In genomic region chr6:113672989-113673388, GRCm38 (mm10) we compare ENCODE assay signal across 29 mouse cellular contexts. TPM values are rescaled to one million over a fixed set of nuclear protein-coding genes. Genes with fewer than 3 reads are reported as not detected.
"Had no signal": no experiment of that assay in that cellular context is flagged by ENCODE, and none has a peak within 500 bp of the region (broad histone marks: within the 10 kb centered on the region; RNA-seq: fewer than 3 reads in every experiment).

No protein-coding gene starts in this region.

- H3K27me3 ChIP-seq: heart, embryonic 12.5 days; hindbrain, embryonic 12.5 days; limb, embryonic 13.5 days; limb, embryonic 15.5 days had no signal

- H3K9me3 ChIP-seq: heart, embryonic 10.5 days; hindbrain, embryonic 10.5 days; limb, embryonic 13.5 days; limb, embryonic 15.5 days had no signal

- DNase-seq: gastrocnemius, adult 2 months; gastrocnemius, postnatal 10 days; gastrocnemius, postnatal 25 days; heart, adult 18-20 months; heart, postnatal 10 days; heart, postnatal 4 days; kidney, adult 11 months; kidney, adult 8-10 months; kidney, postnatal 10 days; kidney, postnatal 25 days; kidney, postnatal 4 days; left cerebral cortex, postnatal 4 days had no signal

- ATAC-seq: hindbrain, embryonic 16.5 days had no signal

- H3K9ac ChIP-seq: heart, embryonic 12.5 days; hindbrain, embryonic 12.5 days; hindbrain, embryonic 14.5 days; limb, embryonic 13.5 days; limb, embryonic 15.5 days had no signal

- H3K4me2 ChIP-seq: heart, embryonic 12.5 days; hindbrain, embryonic 12.5 days; hindbrain, embryonic 14.5 days; limb, embryonic 13.5 days; limb, embryonic 15.5 days had no signal

- H3K36me3 ChIP-seq: hindbrain, embryonic 10.5 days; hindbrain, embryonic 12.5 days; limb, embryonic 13.5 days; limb, embryonic 15.5 days had no signal

- H3K27ac ChIP-seq: gastrocnemius, adult 2 months; heart, embryonic 10.5 days; hindbrain, embryonic 10.5 days; hindbrain, embryonic 12.5 days; hindbrain, embryonic 14.5 days; layer of hippocampus, adult 2 months; left cerebral cortex, adult 2 months; limb, embryonic 13.5 days; limb, embryonic 15.5 days had no signal

- H3K4me3 ChIP-seq: gastrocnemius, adult 2 months; heart, embryonic 10.5 days; heart, embryonic 12.5 days; hindbrain, embryonic 10.5 days; hindbrain, embryonic 12.5 days; layer of hippocampus, adult 2 months; left cerebral cortex, adult 2 months; limb, embryonic 13.5 days; limb, embryonic 15.5 days had no signal

RNA-seq across cellular contexts. Expression of gene Ghrl, which starts 46.7 kb away (rescaled TPM):
- total RNA-seq: gastrocnemius, postnatal 10 days; gastrocnemius, postnatal 25 days; gastrocnemius, postnatal 4 days; heart, adult 18-20 months; heart, adult 8-10 months; heart, postnatal 10 days; heart, postnatal 25 days; heart, postnatal 4 days; layer of hippocampus, adult 2 months; left cerebral cortex, postnatal 14 days; left cerebral cortex, postnatal 4 days; liver, adult 2 months had no signal
- polyA plus RNA-seq: heart, embryonic 12.5 days; heart, embryonic 14.5 days; kidney, embryonic 16.5 days; liver, adult 2 months had no signal
